Mouse (Mus musculus) liver, postnatal 0 days (tissue): ENCODE data around the gene Cpm. TPM values are rescaled to one million over a fixed set of nuclear protein-coding genes. Genes with fewer than 3 reads are reported as not detected.
A peak's percentile ranks its signal among the peaks of the same experiment; 100 is the strongest.

ENCODE experiments used
- ATAC-seq: fragments of 200-750 bp; cut with Nextera tagmentation; 2 replicates; pipeline ENCODE4 v1.8.0; 2017; ENCODE audit warnings: mild to moderate bottlenecking, moderate library complexity
- DNase-seq: peaks from one replicate; pipeline ENCODE4 v3.0.0-alpha.2; 2016
- H3K27ac ChIP-seq: fragments of 300-500 bp; sonication (generic); 2 replicates; pipeline ENCODE4 v1.5.1; 2014; ENCODE audit warnings: antibody characterized with exemption, moderate library complexity, mild to moderate bottlenecking, low read depth
- H3K27me3 ChIP-seq: fragments of 300-500 bp; sonication (generic); 2 replicates; pipeline ENCODE4 v1.6.1; 2014; ENCODE audit warnings: low read length, control low read depth, mixed read lengths; ENCODE audit not compliant: insufficient read depth
- H3K36me3 ChIP-seq: fragments of 300-500 bp; sonication (generic); replicated peaks from 2 replicates; pipeline ENCODE4 v1.6.1; 2014; ENCODE audit warnings: mild to moderate bottlenecking, control low read depth, low read length, moderate library complexity, mixed read lengths; ENCODE audit not compliant: insufficient read depth
- H3K4me1 ChIP-seq: fragments of 300-500 bp; sonication (generic); 2 replicates; pipeline ENCODE4 v1.6.1; 2014; ENCODE audit warnings: antibody characterized with exemption, mild to moderate bottlenecking, control low read depth; ENCODE audit not compliant: insufficient read depth
- H3K4me2 ChIP-seq: fragments of 300-500 bp; sonication (generic); 2 replicates; pipeline ENCODE4 v1.6.1; 2014; ENCODE audit warnings: low read depth, mild to moderate bottlenecking, low read length, moderate library complexity, mixed read lengths
- H3K4me3 ChIP-seq: fragments of 300-500 bp; sonication (generic); 2 replicates; pipeline ENCODE4 v1.5.1; 2014; ENCODE audit warnings: low read depth, low read length
- H3K9ac ChIP-seq: fragments of 300-500 bp; sonication (generic); replicated peaks from 2 replicates; pipeline ENCODE4 v1.6.1; 2014; ENCODE audit warnings: mild to moderate bottlenecking, moderate library complexity
- H3K9me3 ChIP-seq: fragments of 300-500 bp; sonication (generic); 2 replicates; pipeline ENCODE4 v1.6.1; 2016; ENCODE audit warnings: mild to moderate bottlenecking, control low read depth, low read length, mixed read lengths
- CTCF ChIP-seq: sonication (generic); IDR thresholded peaks from 2 replicates; pipeline ENCODE4 v1.5.1; 2016; ENCODE audit warnings: antibody characterized with exemption, low read depth
- EP300 ChIP-seq: IDR thresholded peaks from 2 replicates; pipeline ENCODE4 v1.6.1; 2016; ENCODE audit warnings: antibody characterized with exemption, low read depth, mild to moderate bottlenecking
- WGBS: fragments of 180-500 bp; shearing (Covaris S2); extraction: QIAGEN DNeasy Blood & Tissue Kit; methylation state at CpG from one replicate; pipeline ENCODE4 v1.1.7; 2014; ENCODE audit not compliant: insufficient replicate concordance; 5-methylcytosine and 5-hydroxymethylcytosine counted together
- polyA plus RNA-seq: library from polyadenylated mRNA; unstranded; fragments of >200 nt; fragmentation: Nextera tagmentation; extraction: Ambion mirVana; gene quantifications from 2 replicates; pipeline ENCODE4 v1.2.1, GENCODE M21; 2015

The Cpm gene
- polyA plus RNA-seq, 1 experiment from 2014 or later, result 7.0 TPM

DNA sequence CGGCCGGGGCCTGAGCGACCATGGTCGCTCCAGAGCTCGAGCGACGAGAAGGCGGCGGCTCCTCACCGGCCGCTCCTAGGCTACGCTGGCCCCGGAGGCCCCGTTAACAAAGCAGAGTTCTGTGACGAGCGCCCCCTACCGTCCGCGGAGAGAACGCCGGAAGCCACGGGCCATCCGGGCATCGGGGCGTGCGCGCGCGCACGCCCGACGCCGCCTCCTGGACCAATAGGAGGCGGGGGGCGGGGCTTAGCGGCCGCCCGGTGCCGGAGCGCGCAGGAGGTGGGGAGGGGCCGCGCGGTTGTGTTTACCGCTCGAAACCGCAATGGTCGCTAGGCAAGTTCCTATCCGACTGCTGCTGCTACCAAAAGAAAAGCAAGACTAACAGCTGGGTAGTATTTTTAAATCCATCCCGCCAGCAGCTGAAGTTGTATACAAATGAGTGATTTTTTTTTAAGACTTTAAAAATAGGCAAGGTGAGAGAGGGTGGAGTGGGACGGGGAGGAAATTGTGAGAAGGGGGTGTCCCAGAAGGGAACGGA is 81.4 kb downstream of the Cpm start, which contains the start of gene Mdm2:
TSS of gene Mdm2 (minus strand) at position 155 of the 538 bp plus-strand sequence.
- peaks cover 21% of the 10 kb centered on the region for H3K36me3 ChIP-seq
- H3K4me2 ChIP-seq, result peak within 1 kb of the TSS; percentile 72
- H3K4me3 ChIP-seq, result peak within 1 kb of the TSS; percentile 88
- peak within 1 kb of the TSS; percentile 96 for H3K9ac ChIP-seq
- TF ChIP-seq EP300 (no peak; the same call in 1 of the 2 replicates), CTCF (peak; percentile 89)
- H3K4me1 ChIP-seq, result peaks cover 23% of the 10 kb centered on the region
- no peaks in the 10 kb centered on the region for H3K27me3 ChIP-seq
- ATAC-seq (peak; percentile 93), DNase-seq (peak; percentile 99)
- H3K9me3 ChIP-seq, result no peaks in the 10 kb centered on the region
- peak within 1 kb of the TSS; percentile 98 for H3K27ac ChIP-seq
- whole genome bisulfite sequencing, result under 1% methylated on average over 38 of the region's 52 CpGs

DNA sequence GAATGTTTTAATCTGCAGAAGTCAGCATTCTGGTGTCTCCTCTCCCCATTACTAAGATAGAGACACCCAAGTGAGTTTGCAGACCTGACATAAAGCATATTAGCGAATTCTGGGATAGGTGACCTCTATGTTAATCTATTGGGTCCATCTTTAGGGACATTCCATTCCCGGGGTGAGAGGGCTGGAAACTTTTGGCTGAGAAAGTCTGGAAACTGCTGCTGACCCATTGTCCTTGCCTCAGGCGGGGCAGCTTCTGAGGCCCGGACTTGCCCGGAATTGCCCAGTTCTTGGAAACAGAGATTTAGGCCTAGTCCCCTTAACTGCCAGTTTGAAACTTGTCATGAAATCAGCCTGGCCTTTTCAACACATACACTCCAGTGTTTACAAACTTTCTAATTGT is 82.1 kb downstream of the Cpm start:
- Histone ChIP-seq H3K4me3 (peak overlapping the region; percentile 88), H3K27me3 (no peaks in the 10 kb centered on the region), H3K9me3 (no peaks in the 10 kb centered on the region), H3K4me1 (peaks cover 22% of the 10 kb centered on the region), H3K36me3 (peaks cover 15% of the 10 kb centered on the region), H3K27ac (peak overlapping the region; percentile 58; the same call in 1 of the 2 replicates), H3K9ac (peak overlapping the region; percentile 47), H3K4me2 (peak overlapping the region; percentile 72)
- ATAC-seq (no peak), DNase-seq (no peak)
- no peak for TF ChIP-seq EP300
- no peak for TF ChIP-seq CTCF
- WGBS, result 72% methylated on average over 5 of the region's 5 CpGs

DNA sequence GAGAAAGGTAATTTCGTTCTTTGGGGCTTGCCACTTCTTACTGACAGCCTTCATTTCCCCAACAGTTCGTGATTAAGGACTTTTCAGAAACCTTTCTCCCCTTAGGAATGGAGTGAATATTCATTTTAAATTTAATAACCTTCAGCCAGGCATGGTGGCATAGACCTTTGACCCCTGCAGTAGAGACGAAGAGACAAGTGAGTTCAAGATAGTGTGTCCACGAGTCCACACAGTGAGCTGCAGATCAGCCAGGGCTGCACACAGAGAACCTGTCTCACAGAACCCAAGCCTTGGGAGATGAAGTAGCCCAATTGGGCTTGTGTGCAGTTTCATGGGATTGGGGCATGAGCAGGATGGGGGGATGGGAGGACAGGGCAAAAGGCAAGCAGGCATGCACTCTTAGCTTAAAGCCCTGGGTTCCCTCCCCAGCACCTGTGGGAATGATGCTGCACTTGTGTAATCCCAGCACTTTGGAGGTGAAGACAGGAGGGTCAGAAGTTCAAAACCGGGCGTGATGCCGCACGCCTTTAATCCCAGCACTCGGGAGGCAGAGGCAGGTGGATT is 83.0 kb downstream of the Cpm start:
- H3K9ac ChIP-seq, result no peak overlapping the region
- ATAC-seq (no peak), DNase-seq (no peak)
- TF ChIP-seq EP300 (no peak), CTCF (no peak)
- no peak overlapping the region for H3K4me2 ChIP-seq
- no peak overlapping the region for H3K4me3 ChIP-seq
- peaks cover 6% of the 10 kb centered on the region; the same call in 1 of the 2 replicates for H3K36me3 ChIP-seq
- H3K27me3 ChIP-seq, result no peaks in the 10 kb centered on the region
- 78% methylated on average over 9 of the region's 9 CpGs for WGBS
- peaks cover 15% of the 10 kb centered on the region for H3K4me1 ChIP-seq
- H3K27ac ChIP-seq, result no peak overlapping the region
- no peaks in the 10 kb centered on the region for H3K9me3 ChIP-seq

DNA sequence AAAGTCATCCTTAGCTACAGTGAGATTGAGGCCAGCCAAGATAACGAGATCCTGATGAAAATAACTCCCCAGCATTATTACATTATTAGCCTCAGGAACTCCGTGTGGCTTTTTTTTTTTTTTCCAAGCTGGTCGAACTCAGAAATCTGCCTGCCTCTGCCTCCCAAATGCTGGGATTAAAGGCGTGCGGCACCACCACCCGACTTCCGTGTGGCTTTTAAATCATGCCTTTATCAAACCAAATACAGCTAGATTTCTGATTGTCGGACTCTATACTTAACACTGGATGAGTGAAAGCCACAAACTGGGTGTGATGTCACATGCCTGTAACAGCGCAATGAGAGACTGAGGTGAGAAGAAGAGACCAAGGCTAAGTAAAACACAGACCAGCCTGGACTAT is 83.6 kb downstream of the Cpm start:
- H3K36me3 ChIP-seq, result 0 out of 2 replicates have a peak, but pooled peaks cover under 1% of the 10 kb centered on the region
- DNase-seq (no peak), ATAC-seq (no peak)
- no peaks in the 10 kb centered on the region for H3K27me3 ChIP-seq
- H3K4me2 ChIP-seq, result no peak overlapping the region
- TF ChIP-seq EP300 (no peak), CTCF (no peak)
- no peak overlapping the region for H3K27ac ChIP-seq
- H3K4me3 ChIP-seq, result no peak overlapping the region
- 79% methylated on average over 9 of the region's 9 CpGs for WGBS
- no peaks in the 10 kb centered on the region for H3K9me3 ChIP-seq
- peaks cover 14% of the 10 kb centered on the region for H3K4me1 ChIP-seq
- no peak overlapping the region for H3K9ac ChIP-seq

DNA sequence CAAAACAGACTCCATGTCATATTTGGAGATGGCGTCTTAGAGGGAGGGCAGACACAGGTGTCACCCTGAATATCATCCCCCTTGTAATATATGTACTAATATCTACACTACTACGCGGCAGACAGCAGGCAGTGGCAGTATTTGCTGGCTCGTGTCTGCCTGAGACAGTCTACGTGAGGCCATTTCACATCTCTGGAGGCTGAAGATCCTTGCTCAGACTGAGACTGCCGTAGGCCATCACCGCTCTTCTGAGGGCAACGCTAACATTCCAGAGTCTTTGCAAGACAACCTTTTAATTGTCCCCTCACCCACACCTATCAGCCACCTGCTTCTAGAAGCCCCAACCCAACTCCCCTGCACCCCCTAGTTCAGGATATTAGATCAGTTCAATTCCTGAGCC is 84.2 kb downstream of the Cpm start:
- Histone ChIP-seq H3K4me1 (peaks cover 14% of the 10 kb centered on the region), H3K4me3 (no peak overlapping the region), H3K4me2 (no peak overlapping the region), H3K27me3 (no peaks in the 10 kb centered on the region), H3K9me3 (no peaks in the 10 kb centered on the region), H3K9ac (no peak overlapping the region), H3K27ac (no peak overlapping the region), H3K36me3 (no peaks in the 10 kb centered on the region)
- 84% methylated on average over 8 of the region's 8 CpGs for WGBS
- DNase-seq (no peak), ATAC-seq (no peak)
- TF ChIP-seq CTCF, result no peak
- no peak for TF ChIP-seq EP300

DNA sequence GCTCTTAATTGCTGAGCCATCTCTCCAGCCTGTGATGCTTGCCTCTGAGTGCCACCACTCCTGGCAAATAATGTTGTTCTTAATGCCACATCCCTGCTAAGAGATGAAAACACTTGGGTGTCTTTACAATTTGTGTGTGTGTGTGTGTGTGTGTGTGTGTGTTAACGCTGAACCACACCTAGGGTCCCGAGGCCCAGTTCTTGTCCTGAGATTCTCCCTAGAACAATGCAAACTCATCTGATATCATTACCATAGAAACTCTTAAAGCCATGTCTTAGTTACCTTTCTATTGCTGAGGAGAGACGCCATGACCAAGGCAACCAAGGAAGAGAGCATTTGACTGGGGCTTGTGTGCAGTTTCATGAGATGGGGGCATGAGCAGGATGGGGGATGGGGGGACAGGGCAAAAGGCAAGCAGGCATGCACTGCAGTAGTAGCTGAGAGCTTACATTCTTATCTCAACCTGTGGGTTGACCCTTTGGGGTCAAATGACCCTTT is 84.8 kb downstream of the Cpm start:
- Histone ChIP-seq H3K36me3 (no peaks in the 10 kb centered on the region), H3K27ac (no peak overlapping the region), H3K9me3 (no peaks in the 10 kb centered on the region), H3K9ac (no peak overlapping the region), H3K4me3 (no peak overlapping the region), H3K27me3 (no peaks in the 10 kb centered on the region), H3K4me2 (no peak overlapping the region), H3K4me1 (peaks cover 10% of the 10 kb centered on the region)
- WGBS, result 74% methylated on average over 3 of the region's 3 CpGs
- no peak for ATAC-seq
- no peak for DNase-seq
- TF ChIP-seq CTCF (no peak), EP300 (no peak)
